Mouse (Mus musculus) c-Kit-negative CD71-positive TER-119-positive erythroid progenitor cells, embryonic 14.5 days (primary cell): ENCODE data around the gene Dld.

Experiments
- DNase-seq: peaks from one replicate; pipeline ENCODE4 v3.0.0-alpha.2; 2013; ENCODE audit warnings: low read depth, low spot score

Dld gene

DNA sequence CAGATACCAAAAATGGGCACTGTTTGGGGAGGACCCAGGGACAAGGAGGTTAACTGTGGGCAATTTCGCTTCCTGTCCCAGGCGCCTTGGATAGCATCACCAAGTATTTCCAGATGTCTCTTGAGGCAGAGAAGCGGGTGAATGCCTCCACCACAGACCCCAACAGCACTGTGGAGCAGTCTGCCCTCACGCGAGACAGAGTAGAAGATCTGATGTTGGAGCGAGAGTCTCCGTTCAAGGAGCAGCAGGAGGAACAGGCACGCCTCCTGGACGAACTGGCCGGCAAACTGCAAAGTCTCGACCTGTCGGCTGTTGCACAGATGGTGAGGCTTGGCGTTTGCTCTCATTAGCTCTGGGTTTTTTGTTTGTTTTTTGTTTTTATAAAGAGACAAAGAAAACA, 30.4 kb downstream of the Dld start:
- no peak for DNase-seq

DNA sequence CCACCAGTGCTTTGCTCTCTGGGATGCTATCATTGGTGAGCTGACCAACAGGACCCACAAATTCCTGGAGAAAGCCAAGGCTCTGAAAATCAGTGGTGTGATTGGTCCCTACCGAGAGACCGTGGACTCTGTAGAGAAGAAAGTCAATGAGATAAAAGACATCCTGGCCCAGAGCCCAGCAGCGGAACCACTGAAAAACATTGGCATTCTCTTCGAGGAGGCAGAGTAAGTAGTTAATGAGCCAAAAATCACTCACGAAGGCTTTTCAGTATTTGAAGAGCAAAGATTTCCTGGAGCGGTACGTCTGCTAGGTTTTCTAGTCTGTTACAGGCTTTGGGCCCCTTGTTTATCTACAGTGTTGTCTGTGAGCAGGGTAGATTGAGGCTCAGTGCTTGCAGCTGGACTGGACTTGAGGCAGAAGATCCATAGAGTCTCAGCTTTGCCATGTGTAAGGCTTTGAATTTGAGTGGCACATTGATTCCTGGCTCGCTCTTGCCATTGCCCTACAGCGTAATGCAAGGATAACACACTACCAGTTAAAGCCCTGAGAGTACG, 32.8 kb downstream of the Dld start:
- no peak for DNase-seq

- no peak for DNase-seq
Measured at GRCm38 (mm10) chr12:31317670-31318408, 33.4 kb downstream of the Dld start.

- DNase-seq = no peak
Measured at GRCm38 (mm10) chr12:31315961-31316360, 35.3 kb downstream of the Dld start.

- DNase-seq = no peak
Measured at GRCm38 (mm10) chr12:31314310-31314709, 36.9 kb downstream of the Dld start.

GRCm38 (mm10) chr12:31313136-31313535, 38.1 kb downstream of the Dld start:
- DNase-seq = no peak

DNA sequence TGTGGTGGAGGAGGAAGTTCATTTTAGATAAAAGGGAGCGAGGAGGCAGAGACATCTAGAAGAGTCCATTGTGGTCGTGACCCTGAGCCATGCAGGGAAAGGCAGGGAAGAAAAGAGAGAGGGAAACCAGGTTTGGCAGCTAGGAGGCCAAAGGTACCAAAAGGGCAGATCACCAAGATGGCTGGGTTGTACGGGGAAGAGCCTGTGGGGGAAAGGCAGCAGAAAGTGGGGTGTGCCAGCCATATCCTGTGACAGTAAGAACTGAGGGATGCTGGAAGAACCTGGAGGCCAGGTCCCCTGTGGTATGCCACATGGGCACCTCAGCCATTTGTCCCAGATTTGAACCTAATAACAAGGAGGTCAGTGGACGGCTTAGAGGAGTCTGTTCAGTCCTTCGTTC, 39.0 kb downstream of the Dld start:
- no peak for DNase-seq

- no peak for DNase-seq
Measured at GRCm38 (mm10) chr12:31311671-31312265, 39.5 kb downstream of the Dld start.

DNA sequence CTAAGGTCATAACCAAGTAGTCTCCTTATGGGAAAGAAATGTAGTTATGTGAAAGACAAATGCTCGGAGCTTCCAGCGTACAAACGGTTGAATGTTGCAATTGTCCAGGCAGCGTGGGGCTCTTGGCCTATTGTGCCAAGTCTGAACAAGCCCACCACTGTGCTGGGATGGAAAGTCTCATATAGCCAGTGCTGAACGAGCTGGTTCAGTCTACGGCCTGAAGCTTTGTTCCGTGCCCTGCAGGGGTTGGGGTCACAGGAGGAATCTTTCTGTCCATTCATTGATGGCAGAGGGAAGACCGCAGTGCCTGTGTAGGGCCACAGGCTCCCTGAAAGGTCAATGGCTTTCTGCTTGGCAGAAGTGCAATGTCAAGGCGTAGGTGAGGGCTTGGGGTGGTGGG, 40.6 kb downstream of the Dld start:
- no peak for DNase-seq

DNA sequence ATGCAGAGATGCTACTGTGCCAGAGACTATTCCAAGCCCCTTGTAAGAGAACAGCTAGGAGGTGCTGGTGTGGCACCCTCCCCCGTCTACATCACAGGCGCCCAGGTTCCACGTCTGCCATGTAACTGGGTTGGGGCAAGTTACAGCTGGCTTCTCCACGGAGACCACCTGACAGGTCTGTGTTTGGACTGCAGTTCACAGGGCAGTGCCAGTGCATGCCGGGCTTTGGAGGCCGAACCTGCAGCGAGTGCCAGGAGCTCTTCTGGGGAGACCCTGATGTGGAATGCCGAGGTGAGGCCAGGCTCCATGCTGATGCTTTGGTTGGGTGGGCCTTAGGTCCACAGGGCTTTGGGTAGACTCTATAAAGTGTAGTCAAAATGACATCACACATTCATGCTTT, 43.5 kb downstream of the Dld start:
- DNase-seq = no peak

- DNase-seq = no peak
Measured at GRCm38 (mm10) chr12:31307011-31307410, 44.2 kb downstream of the Dld start.

GRCm38 (mm10) chr12:31306075-31306675, 45.1 kb downstream of the Dld start:
- no peak for DNase-seq

- DNase-seq = no peak
Measured at GRCm38 (mm10) chr12:31302766-31303511, 48.3 kb downstream of the Dld start.

- DNase-seq = no peak
Measured at GRCm38 (mm10) chr12:31302266-31302665, 49.0 kb downstream of the Dld start.

DNA sequence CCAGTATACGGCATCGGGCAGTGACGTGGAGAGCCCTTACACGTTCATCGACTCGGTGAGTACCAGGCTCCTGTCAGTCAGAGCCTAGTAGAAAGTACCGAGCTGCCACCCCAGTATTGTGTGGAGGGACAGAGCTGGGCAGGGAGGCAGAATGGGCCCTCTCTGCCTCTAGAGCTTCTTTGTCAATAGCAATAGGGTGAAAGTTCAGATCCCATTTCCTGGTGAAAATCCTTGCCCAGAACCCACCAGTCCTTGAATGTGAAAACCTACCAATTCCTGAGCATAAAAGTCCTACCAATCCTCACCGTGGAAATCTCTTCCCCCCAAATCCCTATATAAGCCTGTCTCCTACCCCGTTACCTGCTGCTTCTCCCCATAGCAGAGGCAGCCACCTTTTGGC, 51.0 kb downstream of the Dld start:
- no peak for DNase-seq

DNA sequence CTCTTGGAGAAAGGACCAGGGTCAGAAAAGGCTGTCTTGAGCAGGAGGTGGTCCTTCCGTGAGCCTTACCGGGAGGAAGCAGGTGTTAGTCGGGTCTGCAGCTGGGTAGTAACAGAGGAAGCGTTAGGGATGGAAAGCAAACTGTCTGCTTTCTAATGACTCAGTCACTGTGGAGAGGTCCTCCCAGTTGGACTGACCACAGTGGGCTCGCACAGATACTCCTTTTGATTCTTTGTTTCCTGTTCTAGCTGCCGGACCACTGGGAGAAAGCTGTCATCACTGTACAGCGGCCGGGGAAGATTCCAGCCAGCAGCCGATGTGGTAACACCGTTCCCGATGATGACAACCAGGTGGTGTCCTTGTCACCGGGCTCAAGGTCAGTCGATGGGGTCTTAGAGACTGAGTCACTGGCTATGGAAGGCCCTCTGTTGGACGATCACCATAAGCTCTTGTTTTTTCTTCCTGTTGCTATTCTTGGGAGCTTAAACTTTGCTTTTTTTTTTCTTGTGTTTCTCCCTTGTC, 51.5 kb downstream of the Dld start:
- no peak for DNase-seq

DNA sequence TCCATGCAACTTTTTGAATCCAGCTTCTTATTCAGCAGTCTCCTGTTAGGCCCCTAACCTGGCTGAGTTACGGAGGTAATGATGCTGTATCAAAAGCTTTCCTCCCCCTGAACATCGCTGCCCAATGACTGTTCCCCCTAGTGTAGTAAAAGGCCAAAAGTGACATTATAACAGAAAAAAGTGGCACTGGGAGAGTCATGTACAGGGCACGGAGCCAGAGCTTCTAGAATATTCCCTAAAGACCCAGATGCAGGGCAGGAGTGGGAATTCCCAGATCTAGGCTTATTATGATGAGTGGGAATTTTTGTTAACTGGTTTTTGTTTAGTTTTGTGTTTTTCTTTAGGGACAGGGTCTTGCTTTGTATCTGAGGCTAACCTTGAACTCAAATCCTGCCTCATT, 52.1 kb downstream of the Dld start:
- DNase-seq = no peak

DNA sequence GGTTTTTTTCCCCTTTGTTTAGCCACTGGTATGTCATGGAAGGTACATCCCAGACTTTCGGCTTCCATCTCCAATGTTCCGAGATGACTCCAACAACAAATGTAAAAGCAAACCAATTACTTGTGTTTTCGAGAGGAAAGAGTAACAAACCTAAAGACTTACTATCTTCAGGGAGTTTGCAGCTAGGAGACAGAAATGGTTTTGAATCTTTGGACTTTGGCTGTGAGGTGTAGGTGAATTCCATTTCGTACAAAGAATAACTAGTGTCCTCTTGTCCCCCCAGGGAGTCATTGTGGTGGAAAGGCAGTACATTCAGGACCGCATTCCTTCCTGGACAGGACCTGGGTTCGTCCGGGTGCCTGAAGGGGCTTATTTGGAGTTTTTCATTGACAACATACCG, 52.7 kb downstream of the Dld start:
- no peak for DNase-seq

GRCm38 (mm10) chr12:31298122-31298521, 53.1 kb downstream of the Dld start:
- DNase-seq = no peak

DNA sequence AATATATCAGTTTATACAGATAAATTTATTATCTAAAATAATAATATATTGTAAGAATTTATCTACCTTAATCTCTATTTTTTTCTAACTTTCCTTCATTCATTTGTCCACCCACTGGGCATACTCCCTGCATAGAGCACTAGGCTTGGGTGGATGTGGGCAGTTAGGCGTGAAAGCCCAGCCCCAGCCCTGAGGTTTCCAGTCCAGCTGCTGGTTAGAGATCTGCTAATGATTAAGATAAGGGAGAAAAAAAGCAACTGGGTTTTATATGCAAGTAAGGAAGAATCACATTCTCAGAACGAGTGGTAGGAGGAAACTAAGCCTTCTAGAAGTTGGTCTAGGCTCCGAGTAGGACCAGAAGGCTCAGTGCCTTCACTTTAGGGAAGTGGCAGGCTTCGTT, 55.2 kb downstream of the Dld start:
- no peak for DNase-seq

DNA sequence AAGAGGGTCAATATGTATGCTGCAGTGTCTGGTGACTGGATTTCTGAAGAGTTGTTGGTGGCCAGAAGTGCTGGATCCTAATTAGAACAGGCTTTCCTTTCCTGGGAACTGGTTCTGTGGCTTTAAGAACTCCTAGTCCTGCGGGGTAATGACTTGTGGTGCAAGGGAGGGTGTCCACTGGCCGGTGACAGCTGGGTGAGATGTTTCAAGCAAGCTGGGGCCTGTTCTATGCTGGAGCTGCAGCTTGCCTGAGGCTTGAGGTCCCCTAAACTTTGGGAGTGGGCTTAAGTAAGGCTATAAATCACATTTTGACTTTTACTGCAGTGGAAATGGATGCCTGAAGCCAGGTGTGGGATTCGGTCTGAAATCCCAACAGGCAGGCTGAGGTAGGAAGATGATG, 55.7 kb downstream of the Dld start:
- no peak for DNase-seq

- DNase-seq = no peak
Measured at GRCm38 (mm10) chr12:31294996-31295395, 56.3 kb downstream of the Dld start.
